Mouse (Mus musculus): Measurements from ENCODE around the gene Skap2.

DNA sequence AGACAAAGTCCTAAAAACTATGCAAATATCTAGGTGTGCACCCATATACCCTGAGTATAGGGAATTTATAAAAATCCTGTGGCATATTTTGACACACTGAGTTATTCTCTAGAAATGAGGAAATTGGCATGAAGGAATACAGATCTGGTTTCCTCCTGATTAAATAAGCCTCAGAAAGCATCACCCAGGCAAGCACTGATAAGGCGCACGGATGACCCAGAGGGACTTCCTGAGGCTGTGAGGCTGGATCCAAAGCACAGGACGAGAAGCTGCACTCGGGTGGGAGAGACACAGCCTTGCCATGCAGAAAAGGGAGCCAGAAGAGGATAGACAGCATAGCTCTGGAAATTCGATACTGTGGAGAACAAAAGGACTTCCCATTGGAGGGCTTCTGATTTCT is 12.4 kb upstream of the Skap2 start:
- no peak for TF ChIP-seq POLR2A (IDR thresholded peaks at IDR 0.05; ENCODE audit: extremely low read depth, insufficient read depth, low read length)
- no peak for TF ChIP-seq CTCF (IDR thresholded peaks at IDR 0.05; ENCODE audit: extremely low read depth, insufficient read depth, low read length)
